Mouse (Mus musculus): ENCODE data around the gene Tubg2. TPM values are rescaled to one million over a fixed set of nuclear protein-coding genes. Genes with fewer than 3 reads are reported as not detected.
"Not testable (repeated sequence)": the region's sequence is repeated elsewhere in the genome, so short reads cannot be mapped to it uniquely, and the experiment has no call there.

Tubg2 gene
- total RNA-seq, 4 experiments from 2014 or later: 53.1 to 58.8 (median 56.7) TPM

DNA sequence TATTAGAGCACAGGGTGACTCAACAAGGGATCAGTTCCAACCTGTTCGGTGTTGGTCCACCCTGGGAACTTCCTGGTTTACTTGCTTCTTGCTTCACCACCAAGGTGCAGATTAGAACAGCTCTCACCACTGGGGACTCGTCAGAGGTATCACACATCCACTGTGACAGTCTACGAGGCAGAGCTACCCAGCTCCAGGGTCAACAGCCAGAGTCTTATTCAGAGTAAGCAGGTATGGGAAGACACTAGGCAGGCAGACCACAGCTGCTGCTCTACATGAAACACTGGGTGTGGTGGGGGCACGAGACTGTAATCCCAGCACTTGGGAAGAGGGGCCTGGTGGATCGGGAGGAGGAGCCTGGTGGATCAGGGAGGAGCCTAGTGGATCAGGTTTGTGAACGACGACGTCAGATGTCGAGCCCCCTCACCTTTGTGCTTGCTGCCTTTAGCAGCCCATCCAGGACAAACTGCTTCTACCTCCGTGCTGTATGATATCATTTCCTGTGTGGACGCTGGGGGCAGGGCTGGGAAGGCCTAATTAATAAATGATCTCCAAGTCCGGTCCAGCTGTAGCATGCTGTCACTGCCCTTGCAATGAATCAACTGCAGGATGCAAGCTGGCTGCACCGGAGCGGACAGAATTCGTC lies 17.0 kb upstream of the Tubg2 start:
- DNase-seq (ENCODE audit: low spot score in 2 of 2): no peak

GRCm38 (mm10) chr11:101140164-101140819 lies 15.4 kb upstream of the Tubg2 start:
- DNase-seq (ENCODE audit: low spot score in 2 of 2): no peak

DNA sequence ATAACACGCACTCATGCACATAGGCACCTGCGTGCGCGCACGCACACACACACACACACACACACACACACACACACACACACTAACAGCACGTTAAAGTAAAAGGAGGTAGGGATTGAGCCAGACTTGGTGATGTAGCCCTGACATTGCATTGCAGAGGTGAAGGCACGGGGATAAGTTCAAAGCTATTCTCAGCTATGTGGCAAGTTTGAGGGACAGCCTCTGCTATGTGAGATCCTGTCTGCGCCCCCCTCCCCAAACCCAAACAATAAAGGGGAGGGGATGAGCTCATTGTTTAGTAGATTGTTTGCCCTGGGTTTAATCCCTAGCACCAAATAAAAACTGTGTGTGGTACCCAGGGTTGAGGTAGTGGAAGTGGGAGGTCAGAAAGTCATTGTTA lies 14.6 kb upstream of the Tubg2 start:
- DNase-seq (ENCODE audit: low spot score in 2 of 2): no peak

- no peak for DNase-seq (ENCODE audit: low spot score in 2 of 2)
Observed at GRCm38 (mm10) chr11:101142215-101142967, 13.3 kb upstream of the Tubg2 start.

GRCm38 (mm10) chr11:101143338-101144225 lies 12.1 kb upstream of the Tubg2 start:
- DNase-seq (ENCODE audit: low spot score in 2 of 2): no peak

GRCm38 (mm10) chr11:101146377-101146776 lies 9.3 kb upstream of the Tubg2 start:
- no peak for DNase-seq (ENCODE audit: low spot score in 2 of 2)

DNA sequence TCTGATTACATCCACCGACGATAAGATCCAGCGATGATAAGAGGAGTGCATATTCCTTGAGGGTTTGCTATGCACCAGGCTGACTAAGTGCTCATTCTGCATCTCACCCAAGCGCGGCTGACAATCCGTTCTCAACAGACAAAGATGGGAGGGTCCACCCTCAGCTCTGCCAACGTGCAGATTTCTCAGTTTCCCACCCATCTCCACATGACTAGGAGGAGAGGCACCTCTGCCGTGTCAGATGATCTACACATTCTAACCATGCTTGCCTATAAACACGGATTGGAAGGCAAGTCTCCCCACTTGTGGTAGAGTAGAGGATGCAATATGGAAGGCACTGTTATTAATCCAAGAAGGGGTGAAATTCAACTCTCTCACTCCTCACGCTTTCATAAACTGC lies 7.0 kb upstream of the Tubg2 start:
- no peak for DNase-seq (ENCODE audit: low spot score in 2 of 2)

GRCm38 (mm10) chr11:101149178-101150105 lies 6.3 kb upstream of the Tubg2 start:
- DNase-seq (ENCODE audit: low spot score in 2 of 2): no peak

DNA sequence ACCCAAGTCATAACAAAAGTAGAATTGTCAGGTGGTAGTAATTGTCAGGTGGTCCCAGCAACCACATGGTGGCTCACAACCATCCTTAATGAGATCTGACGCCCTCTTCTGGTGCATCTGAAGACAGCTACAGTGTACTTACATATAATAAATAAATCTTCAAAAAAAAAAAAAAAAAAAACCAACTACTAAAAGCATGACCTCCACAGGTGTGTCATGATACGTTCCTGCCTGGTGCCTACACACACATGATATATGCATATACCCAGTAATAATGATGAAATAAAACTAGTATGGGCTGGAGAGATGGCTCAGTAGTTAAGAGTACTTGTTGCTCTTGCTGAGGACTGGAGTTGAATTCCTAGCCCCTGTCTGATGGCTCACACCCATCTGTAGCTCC lies 4.6 kb upstream of the Tubg2 start:
- DNase-seq (ENCODE audit: low spot score in 2 of 2): no peak

GRCm38 (mm10) chr11:101152825-101153224 lies 2.9 kb upstream of the Tubg2 start:
- DNase-seq (ENCODE audit: low spot score in 2 of 2): no peak

- DNase-seq (ENCODE audit: low spot score in 2 of 2): no peak
Observed at GRCm38 (mm10) chr11:101154648-101155047, 1.1 kb upstream of the Tubg2 start.

- no peak for DNase-seq (ENCODE audit: low spot score in 2 of 2)
Observed at GRCm38 (mm10) chr11:101155151-101155550, 556 bp upstream of the Tubg2 start.

- not testable (repeated sequence) for DNase-seq (ENCODE audit: low spot score in 2 of 2)
Observed at GRCm38 (mm10) chr11:101160151-101160550, 4.4 kb downstream of the Tubg2 start.

GRCm38 (mm10) chr11:101160981-101161505 lies 5.3 kb downstream of the Tubg2 start:
- DNase-seq (ENCODE audit: low spot score in 2 of 2): not testable (repeated sequence)

GRCm38 (mm10) chr11:101161551-101161950 lies 5.8 kb downstream of the Tubg2 start:
- no peak for DNase-seq (ENCODE audit: low spot score in 2 of 2)

GRCm38 (mm10) chr11:101162301-101162700 lies 6.6 kb downstream of the Tubg2 start:
- DNase-seq (ENCODE audit: low spot score in 2 of 2): no peak

DNA sequence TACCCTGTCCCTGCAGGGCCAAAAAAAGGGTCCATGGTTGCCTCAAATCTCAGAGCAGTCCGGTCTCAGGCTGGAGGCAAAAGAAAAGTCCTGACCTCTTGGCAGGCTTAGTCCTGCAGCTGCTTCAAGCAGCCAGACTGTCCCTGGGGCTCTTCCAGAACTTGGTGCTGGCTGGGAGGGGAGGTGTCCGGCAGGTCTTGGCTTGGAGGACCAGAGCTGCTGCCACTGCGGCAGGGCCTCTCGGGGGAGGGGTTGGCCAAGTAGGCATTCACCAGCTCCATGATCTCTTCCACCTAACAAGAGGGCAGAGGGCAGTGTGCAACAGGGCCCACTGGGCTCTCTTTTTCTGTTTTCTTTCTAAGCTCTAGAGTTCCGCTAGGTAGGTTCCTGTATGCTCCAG lies 7.1 kb downstream of the Tubg2 start:
- DNase-seq (ENCODE audit: low spot score in 2 of 2): no peak

DNA sequence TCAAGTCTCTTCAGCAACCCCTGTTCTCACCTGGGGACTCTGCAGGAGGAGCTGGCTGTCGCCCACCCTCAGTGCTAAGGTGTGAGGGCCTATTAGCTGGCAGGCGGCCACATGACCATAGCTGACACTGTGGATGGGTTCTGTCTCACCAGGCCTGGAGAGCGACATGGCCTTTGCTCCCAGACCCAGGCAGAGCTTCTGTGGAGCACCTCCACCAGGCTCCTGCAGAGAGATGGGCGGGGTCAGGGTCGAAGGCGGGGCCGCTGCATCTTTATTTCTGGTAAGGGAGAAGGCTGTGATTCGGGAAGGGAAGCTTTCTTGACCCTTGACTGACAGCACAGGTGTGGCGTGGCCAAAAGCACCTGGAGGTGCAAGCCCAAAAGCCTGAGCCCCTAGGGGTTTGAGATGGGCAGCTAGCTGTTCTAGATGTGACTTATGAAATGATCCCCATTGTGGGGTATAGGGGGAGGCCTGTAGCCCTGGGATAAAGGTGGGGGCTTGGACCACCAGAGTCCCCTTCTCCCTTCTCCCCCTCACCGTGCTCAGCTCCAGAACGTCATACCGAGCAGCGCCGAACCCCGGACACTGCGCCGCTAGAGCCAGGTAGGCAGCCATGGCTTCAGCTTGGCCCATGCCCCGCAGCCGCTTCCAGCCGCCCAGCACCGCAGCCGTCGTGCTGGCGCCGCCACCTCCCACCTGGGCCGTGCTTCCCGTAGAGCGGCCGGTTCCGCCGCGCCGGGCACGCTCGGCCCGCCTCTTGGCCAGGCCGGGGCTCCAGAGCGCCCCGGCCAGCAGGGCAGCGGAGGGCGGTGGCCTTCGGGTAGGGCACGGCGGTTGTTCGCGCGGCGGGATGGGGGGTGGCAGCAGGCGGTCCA lies 8.0 kb downstream of the Tubg2 start:
- peak in 1 of 2 experiments; percentile 6 for DNase-seq (ENCODE audit: low spot score in 2 of 2)

GRCm38 (mm10) chr11:101164351-101164665 lies 8.6 kb downstream of the Tubg2 start:
- no peak for DNase-seq (ENCODE audit: low spot score in 2 of 2)
